Mouse (Mus musculus) ES-Bruce4 (cell line): ENCODE measurements around the gene Nlrp10.

Source experiments
- CTCF ChIP-seq: IDR thresholded peaks from one replicate; pipeline ENCODE4 v1.8.1; 2011; ENCODE audit warnings: low read depth, low read length
- POLR2A ChIP-seq: IDR thresholded peaks from one replicate; pipeline ENCODE4 v1.8.1; 2011; ENCODE audit warnings: low read length; ENCODE audit not compliant: insufficient read depth

DNA sequence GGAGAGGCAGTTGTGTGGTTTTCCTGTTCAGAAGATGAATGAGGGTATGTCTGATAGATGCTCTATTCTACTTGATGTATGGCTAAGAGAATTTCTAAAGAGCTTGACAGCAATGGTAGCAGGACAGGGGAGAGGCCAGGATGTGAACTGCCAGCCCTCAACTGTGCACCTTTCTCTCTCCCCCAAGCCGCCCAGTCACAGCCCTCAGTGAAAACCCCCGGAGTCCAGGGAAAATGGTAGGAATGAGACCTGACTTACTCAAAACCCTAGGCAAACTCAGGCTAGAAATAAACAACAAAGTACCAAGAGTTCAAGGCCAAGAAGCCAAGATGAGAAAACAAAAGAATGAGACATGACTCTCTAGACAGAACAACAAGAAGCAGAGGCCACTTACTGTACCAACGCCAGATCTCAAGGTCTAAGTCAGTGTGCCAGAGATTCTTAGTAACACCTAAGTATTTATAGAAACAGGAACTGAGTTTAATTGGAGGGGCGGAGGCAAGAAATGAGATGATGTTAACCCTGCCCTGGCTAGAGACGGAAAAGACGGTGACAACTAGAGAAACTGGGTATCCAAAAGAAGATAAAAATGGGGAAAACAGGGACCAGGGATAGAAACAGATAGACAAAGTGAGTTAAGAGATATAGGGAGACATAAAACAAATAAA, at the start of gene Nlrp10:
- TF ChIP-seq POLR2A = no peak
- TF ChIP-seq CTCF = no peak
